Mouse (Mus musculus) megakaryocyte, embryonic 14.5 days (primary cell): ENCODE data around the gene Atoh8.

Source experiments
- FLI1 ChIP-seq: IDR thresholded peaks from 2 replicates; pipeline ENCODE4 v1.6.1; 2012; ENCODE audit warnings: low read length, inconsistent platforms, mixed read lengths
- GATA1 ChIP-seq: IDR thresholded peaks from 3 replicates; pipeline ENCODE4 v1.6.1; 2012; ENCODE audit warnings: mixed read lengths, low read length, inconsistent platforms, borderline replicate concordance

DNA sequence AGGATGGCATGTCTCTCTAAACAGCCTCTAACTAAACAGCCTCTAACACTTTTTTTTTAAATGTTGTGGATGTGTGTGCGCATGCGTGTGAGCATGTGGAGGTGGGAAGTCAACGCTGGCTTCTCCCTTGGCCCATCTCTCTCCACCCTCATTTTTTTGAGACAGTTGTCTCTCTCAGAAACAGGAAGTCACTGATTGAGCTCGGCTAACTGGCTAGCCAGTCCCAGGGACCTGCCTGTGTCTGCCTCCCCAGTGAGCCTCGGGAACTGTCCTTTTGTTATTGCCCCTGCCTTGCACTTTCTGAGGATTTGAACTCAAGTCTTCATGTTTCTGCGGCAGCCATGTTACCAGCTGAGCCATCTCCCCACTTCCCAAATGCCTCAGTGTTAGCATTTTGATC, 10.9 kb upstream of the Atoh8 start:
- no peak for TF ChIP-seq GATA1
- no peak for TF ChIP-seq FLI1
